Comparison of ENCODE assay signal across 14 mouse cellular contexts in genomic region chr8:93499437-93499836, GRCm38 (mm10). TPM values are rescaled to one million over a fixed set of nuclear protein-coding genes. Genes with fewer than 3 reads are reported as not detected.
DNase-seq lines count a peak whose midpoint lies in the region; ATAC-seq and TF ChIP-seq lines count a peak whose summit lies in the region.
"Had no signal": no experiment of that assay in that cellular context is flagged by ENCODE, and none has a peak within 500 bp of the region (broad histone marks: within the 10 kb centered on the region; RNA-seq: fewer than 3 reads in every experiment).

No protein-coding gene starts in this region.

- WGBS in midbrain, embryonic 15.5 days, result 30% methylated on average over 9 of the region's 9 CpGs
- WGBS in liver, embryonic 12.5 days (ENCODE audit: insufficient replicate concordance), result 42% methylated on average over 9 of the region's 9 CpGs

- H3K4me1 ChIP-seq in midbrain, embryonic 15.5 days, result peaks cover 4% of the 10 kb centered on the region; the same call in 1 of the 2 replicates
- no peaks in the 10 kb centered on the region for H3K4me1 ChIP-seq in liver, embryonic 12.5 days
- H3K4me1 ChIP-seq: liver, embryonic 13.5 days had no signal

- no peak for TF ChIP-seq CTCF in layer of hippocampus, adult 2 months (conservative IDR thresholded peaks at IDR 0.05)

- peak; percentile 7 to 22 for DNase-seq in cerebellum, postnatal 25 days
- DNase-seq in cerebellum, adult 11-12 months, result no peak
- no peak for DNase-seq in layer of hippocampus, adult 2 months (ENCODE audit: low spot score in 2 of 2)
- no peak for DNase-seq in layer of hippocampus, adult 8-10 months (ENCODE audit: low spot score in 2 of 2)
- peak; percentile 64 for DNase-seq in MN1 (ENCODE audit: low spot score)
- DNase-seq in kidney, postnatal 10 days, result no peak
- DNase-seq: liver, embryonic 13.5 days; right cerebral cortex, adult 18-20 months; thymus, adult 18-20 months had no signal

- ATAC-seq in midbrain, embryonic 15.5 days (replicated peaks), result no peak
- ATAC-seq in liver, embryonic 12.5 days, result no peak
- ATAC-seq: intestine, embryonic 16.5 days had no signal

- no peaks in the 10 kb centered on the region for H3K36me3 ChIP-seq in midbrain, embryonic 15.5 days (replicated peaks)
- H3K36me3 ChIP-seq in liver, embryonic 12.5 days, result no peaks in the 10 kb centered on the region
- H3K36me3 ChIP-seq: liver, embryonic 13.5 days had no signal

- no peak overlapping the region for H3K9ac ChIP-seq in midbrain, embryonic 15.5 days
- no peak overlapping the region for H3K9ac ChIP-seq in liver, embryonic 12.5 days
- H3K9ac ChIP-seq: liver, embryonic 13.5 days had no signal

- H3K4me3 ChIP-seq in layer of hippocampus, adult 2 months, result peak overlapping the region; percentile 23; the same call in 1 of the 2 replicates
- no peak overlapping the region for H3K4me3 ChIP-seq in midbrain, embryonic 15.5 days
- no peak overlapping the region for H3K4me3 ChIP-seq in liver, embryonic 12.5 days
- H3K4me3 ChIP-seq: liver, embryonic 13.5 days had no signal

- no peaks in the 10 kb centered on the region for H3K9me3 ChIP-seq in midbrain, embryonic 15.5 days
- H3K9me3 ChIP-seq in liver, embryonic 12.5 days (replicated peaks), result no peaks in the 10 kb centered on the region
- H3K9me3 ChIP-seq: liver, embryonic 13.5 days had no signal

- no peak overlapping the region for H3K27ac ChIP-seq in layer of hippocampus, adult 2 months
- H3K27ac ChIP-seq in midbrain, embryonic 15.5 days, result no peak overlapping the region
- H3K27ac ChIP-seq in liver, embryonic 12.5 days, result no peak overlapping the region
- H3K27ac ChIP-seq: liver, embryonic 13.5 days; macrophage had no signal

- no peaks in the 10 kb centered on the region for H3K27me3 ChIP-seq in midbrain, embryonic 15.5 days (replicated peaks)
- H3K27me3 ChIP-seq in liver, embryonic 12.5 days (replicated peaks), result no peaks in the 10 kb centered on the region
- H3K27me3 ChIP-seq: liver, embryonic 13.5 days had no signal

- peak overlapping the region; percentile 10; the same call in 1 of the 2 replicates for H3K4me2 ChIP-seq in midbrain, embryonic 15.5 days
- H3K4me2 ChIP-seq in liver, embryonic 12.5 days, result no peak overlapping the region
- H3K4me2 ChIP-seq: liver, embryonic 13.5 days had no signal

RNA-seq across cellular contexts. Expression of gene Ces5a, which starts 36.2 kb away (rescaled TPM):
- total RNA-seq in layer of hippocampus, adult 2 months (2021), result under 1 TPM; 0.34 to 0.97 TPM
- 1 to 10 TPM in 3 of 4 experiments, under 1 TPM in 1; 0.89 to 2.0 (median 1.5) TPM for total RNA-seq in layer of hippocampus, adult 8-10 months (2022)
- polyA plus RNA-seq in midbrain, embryonic 15.5 days (2015; fragmentation: Nextera tagmentation; extraction: Ambion mirVana), result 0.25 and 0.37 TPM in 2 replicates
- not detected in 2 replicates for polyA plus RNA-seq in liver, embryonic 12.5 days (2016; fragmentation: Nextera tagmentation; extraction: Ambion mirVana)
- polyA plus RNA-seq: intestine, embryonic 16.5 days; liver, embryonic 13.5 days; macrophage; neural tube, embryonic 11.5 days had no signal

Comparison
In these comparisons a context has a peak if more than half of its experiments do, and no peak if none do; other contexts are left out.
1. DNase-seq: peak in cerebellum, postnatal 25 days (2 of 2) and MN1 (single experiment); none in cerebellum, adult 11-12 months (single experiment), layer of hippocampus, adult 2 months (0 of 2), layer of hippocampus, adult 8-10 months (0 of 2) and kidney, postnatal 10 days (single experiment).